Mouse (Mus musculus): ENCODE measurements around the gene Atp5e.

DNA sequence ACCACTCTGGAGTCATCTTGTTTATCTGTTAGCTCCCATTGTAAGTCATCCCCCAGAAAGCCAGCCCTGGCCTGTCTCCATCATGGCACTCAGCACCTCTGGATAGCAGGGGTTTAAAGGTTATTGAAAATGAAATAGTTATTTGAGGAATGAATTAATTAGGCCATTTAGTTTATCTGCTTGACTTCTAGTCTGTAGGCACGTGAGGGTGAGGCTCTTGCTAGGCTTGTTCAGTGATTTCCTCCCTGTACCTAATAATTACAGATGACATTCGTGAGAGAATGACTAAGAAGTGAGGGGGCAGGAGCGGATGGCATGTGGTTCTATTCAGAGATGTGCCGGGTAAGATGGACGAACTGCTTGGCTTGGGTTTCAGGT is 9.6 kb upstream of the Atp5e start:
- no peak for TF ChIP-seq CTCF (IDR thresholded peaks at IDR 0.05; ENCODE audit: extremely low read depth, insufficient read length, insufficient replicate concordance, low read depth, low read length)
- TF ChIP-seq POLR2A (IDR thresholded peaks at IDR 0.05; ENCODE audit: low read depth, low read length): no peak
